In the genomic region with DNA sequence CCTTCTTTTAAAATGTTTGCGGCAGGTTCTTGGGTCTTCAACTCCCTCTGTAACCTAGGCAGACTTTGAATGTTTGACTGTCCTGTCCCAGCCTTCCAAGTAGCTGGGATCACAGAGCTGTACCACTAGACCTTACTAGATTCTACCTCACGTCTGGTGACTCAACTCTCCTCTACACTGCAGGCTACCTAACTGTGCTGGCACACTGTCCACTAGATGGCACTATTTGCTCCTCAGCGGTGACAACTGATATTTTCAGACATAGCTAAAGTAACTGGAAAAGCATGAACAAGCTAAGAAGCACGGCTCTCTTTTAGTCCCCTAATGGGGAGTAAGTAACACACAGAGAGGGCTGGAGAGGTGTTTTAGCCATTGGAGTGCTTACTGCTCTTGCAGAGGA, we compare ENCODE assay signal across 9 mouse cellular contexts. TPM values are rescaled to one million over a fixed set of nuclear protein-coding genes. Genes with fewer than 3 reads are reported as not detected.
DNase-seq lines count a peak whose midpoint lies in the region; ATAC-seq and TF ChIP-seq lines count a peak whose summit lies in the region.
"Had no signal": no experiment of that assay in that cellular context is flagged by ENCODE, and none has a peak within 500 bp of the region (broad histone marks: within the 10 kb centered on the region; RNA-seq: fewer than 3 reads in every experiment).

No protein-coding gene starts in this region.

- peak; percentile 57; the same call in 1 of the 2 replicates for TF ChIP-seq CTCF in small intestine, adult 2 months (IDR thresholded peaks at IDR 0.05; ENCODE audit: extremely low read depth, insufficient read length, insufficient replicate concordance, low read depth, low read length)

- peaks cover 24% of the 10 kb centered on the region for H3K36me3 ChIP-seq in kidney, embryonic 14.5 days (ENCODE audit: control insufficient read depth, insufficient read depth, low read length)
- peaks cover 40% of the 10 kb centered on the region for H3K36me3 ChIP-seq in embryonic facial prominence, embryonic 14.5 days (ENCODE audit: control insufficient read depth, insufficient read depth, low read length)
- peaks cover 22% of the 10 kb centered on the region for H3K36me3 ChIP-seq in small intestine, adult 2 months (ENCODE audit: control insufficient read depth, insufficient read depth, low read length)

- no peak for ATAC-seq in kidney, embryonic 14.5 days (ENCODE audit: low FRiP score, low TSS enrichment)
- peak; percentile 60; the same call in 1 of the 2 replicates for ATAC-seq in embryonic facial prominence, embryonic 14.5 days (ENCODE audit: low read depth)
- peak; percentile 77 to 89 for ATAC-seq in hematopoietic stem cell, adult 5-6 weeks (replicated peaks in 1 of 2; ENCODE audit: insufficient read depth in 1 of 2, low FRiP score in 2 of 2, low TSS enrichment in 1 of 2, low read depth in 1 of 2, poor library complexity in 2 of 2, severe bottlenecking in 2 of 2)

- DNase-seq in kidney, adult 11 months: peak; percentile 55
- peak; percentile 65 to 73 for DNase-seq in adrenal gland, postnatal 36 days
- peak; percentile 74 for DNase-seq in embryonic facial prominence, embryonic 14.5 days (ENCODE audit: low spot score)
- DNase-seq in left cerebral cortex, adult 18-20 months (ENCODE audit: low spot score in 2 of 2): peak; percentile 56 to 72
- peak; percentile 80 for DNase-seq in lung, postnatal 36 days

- no peak overlapping the region for H3K4me2 ChIP-seq in kidney, embryonic 14.5 days (replicated peaks; ENCODE audit: low read depth, low read length)
- no peak overlapping the region for H3K4me2 ChIP-seq in embryonic facial prominence, embryonic 14.5 days (ENCODE audit: low read depth, low read length)

- no peak overlapping the region for H3K4me3 ChIP-seq in kidney, embryonic 14.5 days (ENCODE audit: low read length)
- no peak overlapping the region for H3K4me3 ChIP-seq in embryonic facial prominence, embryonic 14.5 days (ENCODE audit: low read depth, low read length)
- no peak overlapping the region for H3K4me3 ChIP-seq in small intestine, adult 2 months (ENCODE audit: low read depth, low read length)

- 35% methylated on average over 4 of the region's 4 CpGs for WGBS in kidney, embryonic 14.5 days
- WGBS in embryonic facial prominence, embryonic 14.5 days: 29% methylated on average over 4 of the region's 4 CpGs
- WGBS in small intestine, adult 2 months: 28% methylated on average over 4 of the region's 4 CpGs

- no peaks in the 10 kb centered on the region for H3K27me3 ChIP-seq in kidney, embryonic 14.5 days (ENCODE audit: control insufficient read depth, insufficient read depth, low read length)
- no peaks in the 10 kb centered on the region for H3K27me3 ChIP-seq in embryonic facial prominence, embryonic 14.5 days (replicated peaks; ENCODE audit: control insufficient read depth, insufficient read depth, low read length)
- H3K27me3 ChIP-seq in small intestine, adult 2 months (ENCODE audit: control insufficient read depth, insufficient read depth, low read length): no peaks in the 10 kb centered on the region

- H3K4me1 ChIP-seq in kidney, embryonic 14.5 days (ENCODE audit: control insufficient read depth, insufficient read depth, low read length): no peaks in the 10 kb centered on the region
- no peaks in the 10 kb centered on the region for H3K4me1 ChIP-seq in embryonic facial prominence, embryonic 14.5 days (ENCODE audit: control insufficient read depth, insufficient read depth, low read length)
- no peaks in the 10 kb centered on the region for H3K4me1 ChIP-seq in small intestine, adult 2 months (ENCODE audit: control insufficient read depth, insufficient read depth, insufficient read length, low read length)

- H3K9me3 ChIP-seq in kidney, embryonic 14.5 days (ENCODE audit: control insufficient read depth, low read length): no peaks in the 10 kb centered on the region
- no peaks in the 10 kb centered on the region for H3K9me3 ChIP-seq in embryonic facial prominence, embryonic 14.5 days (ENCODE audit: control insufficient read depth, low read length)

- H3K27ac ChIP-seq in kidney, embryonic 14.5 days (ENCODE audit: low read depth, low read length): no peak overlapping the region
- H3K27ac ChIP-seq in embryonic facial prominence, embryonic 14.5 days (replicated peaks; ENCODE audit: low read depth, low read length): no peak overlapping the region
- H3K27ac ChIP-seq in small intestine, adult 2 months (ENCODE audit: insufficient read depth, low read depth, low read length): no peak overlapping the region

- no peak for TF ChIP-seq POLR2A in small intestine, adult 2 months (IDR thresholded peaks at IDR 0.05; ENCODE audit: low read depth, low read length)

- H3K9ac ChIP-seq in kidney, embryonic 14.5 days (ENCODE audit: low read depth, low read length): no peak overlapping the region
- H3K9ac ChIP-seq in embryonic facial prominence, embryonic 14.5 days (ENCODE audit: low read depth, low read length): no peak overlapping the region

RNA-seq across cellular contexts. Expression of gene Tdrd12, which starts 8.3 kb away (rescaled TPM):
- polyA plus RNA-seq in kidney, embryonic 14.5 days (2014; fragmentation: Nextera tagmentation; extraction: Ambion mirVana): 0.26 and 0.30 TPM in 2 replicates
- under 1 TPM in 1 of 2 experiments, not detected in 1; 0.16 TPM for total RNA-seq in adrenal gland, postnatal 36 days (2021)
- polyA plus RNA-seq in embryonic facial prominence, embryonic 14.5 days (2014; fragmentation: Nextera tagmentation; extraction: Ambion mirVana): 0.17 and 0.66 TPM in 2 replicates
- total RNA-seq in hematopoietic stem cell, adult 5-6 weeks (2017): not detected in 2 replicates
- total RNA-seq in left cerebral cortex, adult 18-20 months (2021): under 1 TPM; 0.40 to 0.59 TPM
- polyA plus RNA-seq in small intestine, adult 2 months (2012; rRNA removed): not detected in 2 replicates
- polyA plus RNA-seq: stomach, embryonic 14.5 days had no signal

RNA-seq across cellular contexts. Expression of gene Nudt19, which starts 10.2 kb away (rescaled TPM):
- 63.7 and 65.5 TPM in 2 replicates for polyA plus RNA-seq in kidney, embryonic 14.5 days (2014; fragmentation: Nextera tagmentation; extraction: Ambion mirVana)
- 10 to 100 TPM; 51.4 to 57.6 TPM for total RNA-seq in adrenal gland, postnatal 36 days (2021)
- polyA plus RNA-seq in embryonic facial prominence, embryonic 14.5 days (2014; fragmentation: Nextera tagmentation; extraction: Ambion mirVana): 57.3 and 59.0 TPM in 2 replicates
- total RNA-seq in hematopoietic stem cell, adult 5-6 weeks (2017): 49.6 and 52.3 TPM in 2 replicates
- total RNA-seq in left cerebral cortex, adult 18-20 months (2021): 10 to 100 TPM; 68.2 to 70.0 TPM
- polyA plus RNA-seq in small intestine, adult 2 months (2012; rRNA removed): 51.8 and 60.5 TPM in 2 replicates

RNA-seq across cellular contexts. Expression of gene Rgs9bp, which starts 39.5 kb away (rescaled TPM):
- polyA plus RNA-seq in kidney, embryonic 14.5 days (2014; fragmentation: Nextera tagmentation; extraction: Ambion mirVana): 0.17 and 0.28 TPM in 2 replicates
- under 1 TPM; 0.20 to 0.53 TPM for total RNA-seq in adrenal gland, postnatal 36 days (2021)
- polyA plus RNA-seq in embryonic facial prominence, embryonic 14.5 days (2014; fragmentation: Nextera tagmentation; extraction: Ambion mirVana): 0.17 and 0.22 TPM in 2 replicates
- 0.19 and 0.84 TPM in 2 replicates for total RNA-seq in hematopoietic stem cell, adult 5-6 weeks (2017)
- under 1 TPM; 0.58 to 0.68 TPM for total RNA-seq in left cerebral cortex, adult 18-20 months (2021)
- 0.03 TPM in 2 replicates for polyA plus RNA-seq in small intestine, adult 2 months (2012; rRNA removed)

RNA-seq across cellular contexts. Expression of gene Ankrd27, which starts 40.2 kb away (rescaled TPM):
- 15.0 and 37.4 TPM in 2 replicates for polyA plus RNA-seq in kidney, embryonic 14.5 days (2014; fragmentation: Nextera tagmentation; extraction: Ambion mirVana)
- 10 to 100 TPM; 23.6 to 32.6 TPM for total RNA-seq in adrenal gland, postnatal 36 days (2021)
- polyA plus RNA-seq in embryonic facial prominence, embryonic 14.5 days (2014; fragmentation: Nextera tagmentation; extraction: Ambion mirVana): 42.0 and 46.3 TPM in 2 replicates
- total RNA-seq in hematopoietic stem cell, adult 5-6 weeks (2017): 37.3 and 42.2 TPM in 2 replicates
- total RNA-seq in left cerebral cortex, adult 18-20 months (2021): 10 to 100 TPM; 39.8 to 44.5 TPM
- polyA plus RNA-seq in small intestine, adult 2 months (2012; rRNA removed): 8.5 and 13.5 TPM in 2 replicates
